Mouse (Mus musculus): ENCODE data around the gene Cadm4. TPM values are rescaled to one million over a fixed set of nuclear protein-coding genes. Genes with fewer than 3 reads are reported as not detected.

Gene Cadm4
- polyA plus RNA-seq, 1 experiment, result 66.4 TPM

- 53% methylated on average over 5 of the region's 5 CpGs for WGBS
- Histone ChIP-seq H3K4me3 (ENCODE audit: insufficient read depth, low read depth, low read length) (no peak overlapping the region), H3K27me3 (replicated peaks; ENCODE audit: control insufficient read depth, insufficient read depth, low read length) (no peaks in the 10 kb centered on the region), H3K4me1 (ENCODE audit: control insufficient read depth, insufficient read depth, low read length) (no peaks in the 10 kb centered on the region), H3K27ac (ENCODE audit: insufficient read depth, low read depth, low read length) (no peak overlapping the region), H3K36me3 (ENCODE audit: control insufficient read depth, insufficient read depth, low read length) (no peaks in the 10 kb centered on the region)
- DNase-seq, result no peak
- TF ChIP-seq POLR2A (IDR thresholded peaks at IDR 0.05; ENCODE audit: low read depth, low read length) (no peak), CTCF (conservative IDR thresholded peaks at IDR 0.05; ENCODE audit: insufficient read depth, insufficient read length, low read depth, low read length) (no peak)
These were observed 41.0 kb downstream of the Cadm4 start for GRCm38 (mm10) chr7:24522805-24523204.

GRCm38 (mm10) chr7:24523723-24524122 lies 41.9 kb downstream of the Cadm4 start:
- DNase-seq, result no peak
- 69% methylated on average over 6 of the region's 6 CpGs for WGBS
- TF ChIP-seq POLR2A (IDR thresholded peaks at IDR 0.05; ENCODE audit: low read depth, low read length) (no peak), CTCF (conservative IDR thresholded peaks at IDR 0.05; ENCODE audit: insufficient read depth, insufficient read length, low read depth, low read length) (no peak)
- H3K27me3 ChIP-seq (replicated peaks; ENCODE audit: control insufficient read depth, insufficient read depth, low read length), result no peaks in the 10 kb centered on the region
- no peaks in the 10 kb centered on the region for H3K4me1 ChIP-seq (ENCODE audit: control insufficient read depth, insufficient read depth, low read length)
- no peak overlapping the region for H3K27ac ChIP-seq (ENCODE audit: insufficient read depth, low read depth, low read length)
- no peak overlapping the region for H3K4me3 ChIP-seq (ENCODE audit: insufficient read depth, low read depth, low read length)
- H3K36me3 ChIP-seq (ENCODE audit: control insufficient read depth, insufficient read depth, low read length), result no peaks in the 10 kb centered on the region

- no peak for DNase-seq
- Histone ChIP-seq H3K27me3 (replicated peaks; ENCODE audit: control insufficient read depth, insufficient read depth, low read length) (no peaks in the 10 kb centered on the region), H3K36me3 (ENCODE audit: control insufficient read depth, insufficient read depth, low read length) (no peaks in the 10 kb centered on the region), H3K4me3 (ENCODE audit: insufficient read depth, low read depth, low read length) (no peak overlapping the region), H3K4me1 (ENCODE audit: control insufficient read depth, insufficient read depth, low read length) (peaks cover 6% of the 10 kb centered on the region), H3K27ac (ENCODE audit: insufficient read depth, low read depth, low read length) (no peak overlapping the region)
- 76% methylated on average over 6 of the region's 6 CpGs for WGBS
- TF ChIP-seq CTCF (conservative IDR thresholded peaks at IDR 0.05; ENCODE audit: insufficient read depth, insufficient read length, low read depth, low read length), result peak; percentile 19; the same call in 1 of the 2 replicates
- TF ChIP-seq POLR2A (IDR thresholded peaks at IDR 0.05; ENCODE audit: low read depth, low read length), result no peak
These were observed 43.2 kb downstream of the Cadm4 start for GRCm38 (mm10) chr7:24524978-24525377.

- WGBS, result 76% methylated on average over 12 of the region's 12 CpGs
- no peak for DNase-seq
These were observed 44.0 kb downstream of the Cadm4 start for GRCm38 (mm10) chr7:24525686-24526420.

GRCm38 (mm10) chr7:24528861-24529260 lies 47.0 kb downstream of the Cadm4 start:
- Histone ChIP-seq H3K27ac (ENCODE audit: insufficient read depth, low read depth, low read length) (no peak overlapping the region), H3K36me3 (ENCODE audit: control insufficient read depth, insufficient read depth, low read length) (no peaks in the 10 kb centered on the region; the same call in none of the 2 replicates), H3K4me3 (ENCODE audit: insufficient read depth, low read depth, low read length) (no peak overlapping the region), H3K27me3 (replicated peaks; ENCODE audit: control insufficient read depth, insufficient read depth, low read length) (no peaks in the 10 kb centered on the region), H3K4me1 (ENCODE audit: control insufficient read depth, insufficient read depth, low read length) (peaks cover 6% of the 10 kb centered on the region)
- TF ChIP-seq CTCF (conservative IDR thresholded peaks at IDR 0.05; ENCODE audit: insufficient read depth, insufficient read length, low read depth, low read length) (no peak), POLR2A (IDR thresholded peaks at IDR 0.05; ENCODE audit: low read depth, low read length) (no peak)
- 82% methylated on average over 11 of the region's 11 CpGs for WGBS
- no peak for DNase-seq

More at GRCm38 (mm10) chr7:24525686-24526420, 44.0 kb downstream of the Cadm4 start:
- H3K36me3 ChIP-seq (ENCODE audit: control insufficient read depth, insufficient read depth, low read length), result no peaks in the 10 kb centered on the region
- no peak overlapping the region for H3K4me3 ChIP-seq (ENCODE audit: insufficient read depth, low read depth, low read length)
- H3K27me3 ChIP-seq (replicated peaks; ENCODE audit: control insufficient read depth, insufficient read depth, low read length), result no peaks in the 10 kb centered on the region
- TF ChIP-seq POLR2A (IDR thresholded peaks at IDR 0.05; ENCODE audit: low read depth, low read length) (no peak), CTCF (conservative IDR thresholded peaks at IDR 0.05; ENCODE audit: insufficient read depth, insufficient read length, low read depth, low read length) (no peak)
- no peak overlapping the region for H3K27ac ChIP-seq (ENCODE audit: insufficient read depth, low read depth, low read length)
- peaks cover 6% of the 10 kb centered on the region for H3K4me1 ChIP-seq (ENCODE audit: control insufficient read depth, insufficient read depth, low read length)

GRCm38 (mm10) chr7:24529580-24529979 lies 47.8 kb downstream of the Cadm4 start:
- TF ChIP-seq CTCF (conservative IDR thresholded peaks at IDR 0.05; ENCODE audit: insufficient read depth, insufficient read length, low read depth, low read length) (no peak), POLR2A (IDR thresholded peaks at IDR 0.05; ENCODE audit: low read depth, low read length) (no peak)

GRCm38 (mm10) chr7:24530062-24530931 lies 48.5 kb downstream of the Cadm4 start, which contains the start of gene Irgq:
TSS of gene Irgq (plus strand) at chr7:24530689.
- Histone ChIP-seq H3K27me3 (replicated peaks; ENCODE audit: control insufficient read depth, insufficient read depth, low read length) (no peaks in the 10 kb centered on the region), H3K27ac (ENCODE audit: insufficient read depth, low read depth, low read length) (peak within 1 kb of the TSS; percentile 95), H3K36me3 (ENCODE audit: control insufficient read depth, insufficient read depth, low read length) (no peaks in the 10 kb centered on the region; the same call in none of the 2 replicates), H3K4me3 (ENCODE audit: insufficient read depth, low read depth, low read length) (peak within 1 kb of the TSS; percentile 79), H3K4me1 (ENCODE audit: control insufficient read depth, insufficient read depth, low read length) (peaks cover 6% of the 10 kb centered on the region)
- peak; percentile 99 for DNase-seq
- TF ChIP-seq CTCF (conservative IDR thresholded peaks at IDR 0.05; ENCODE audit: insufficient read depth, insufficient read length, low read depth, low read length) (no peak), POLR2A (IDR thresholded peaks at IDR 0.05; ENCODE audit: low read depth, low read length) (peak; percentile 49)
- under 1% methylated on average over 44 of the region's 44 CpGs for WGBS

More at GRCm38 (mm10) chr7:24529580-24529979, 47.8 kb downstream of the Cadm4 start:
- H3K4me1 ChIP-seq (ENCODE audit: control insufficient read depth, insufficient read depth, low read length), result peaks cover 6% of the 10 kb centered on the region
- no peak for DNase-seq
- 41% methylated on average over 11 of the region's 11 CpGs for WGBS
- no peaks in the 10 kb centered on the region for H3K27me3 ChIP-seq (replicated peaks; ENCODE audit: control insufficient read depth, insufficient read depth, low read length)
- peak overlapping the region; percentile 95 for H3K27ac ChIP-seq (ENCODE audit: insufficient read depth, low read depth, low read length)
- H3K4me3 ChIP-seq (ENCODE audit: insufficient read depth, low read depth, low read length), result peak overlapping the region; percentile 79
- H3K36me3 ChIP-seq (ENCODE audit: control insufficient read depth, insufficient read depth, low read length), result no peaks in the 10 kb centered on the region; the same call in none of the 2 replicates

All from kidney, adult 2 months (tissue).